Mouse (Mus musculus) embryonic fibroblast, embryonic 13.5 days (primary cell): ENCODE data around the gene Fam171a1.

Experiments used
- CTCF ChIP-seq: IDR thresholded peaks from 2 replicates; pipeline ENCODE4 v1.5.1; 2011; ENCODE audit warnings: mild to moderate bottlenecking, control low read depth, low read length, moderate library complexity, borderline replicate concordance; ENCODE audit not compliant: insufficient read depth
- POLR2A ChIP-seq: IDR thresholded peaks from 2 replicates; pipeline ENCODE4 v1.6.1; 2011; ENCODE audit warnings: low read depth, mild to moderate bottlenecking, control low read depth, low read length, moderate library complexity

DNA sequence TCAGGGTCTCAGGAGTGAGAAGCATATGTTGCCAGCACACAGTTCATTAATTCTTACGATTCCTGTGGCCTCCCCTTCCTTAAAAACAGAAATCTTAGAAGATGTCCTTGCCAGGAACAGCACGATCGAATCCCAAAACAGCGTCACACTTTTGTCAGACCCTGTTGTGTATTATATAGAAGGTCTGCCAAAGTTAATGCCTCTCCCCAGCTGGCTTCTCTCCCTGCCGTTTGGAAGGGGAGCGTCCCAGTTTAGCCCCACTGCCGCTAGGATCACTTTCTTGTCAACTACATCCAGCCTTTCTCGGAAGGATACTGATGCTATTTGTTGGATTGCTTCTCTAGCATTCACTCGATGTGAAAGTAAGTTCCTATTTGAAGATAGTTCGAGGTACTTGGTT lies 102.6 kb downstream of the Fam171a1 start:
- no peak for TF ChIP-seq POLR2A
- TF ChIP-seq CTCF, result no peak
